Mouse (Mus musculus) layer of hippocampus, adult 8-10 months (tissue): ENCODE measurements at regions not wholly inside any gene's neighbourhood (a gene's known extent, or its start where the extent isn't known, plus 50 kb on each side); places are given as distances from the start of the nearest gene placed in this dataset.
"Not testable (repeated sequence)": the region's sequence is repeated elsewhere in the genome, so short reads cannot be mapped to it uniquely, and the experiment has no call there.

ENCODE experiments used
- DNase-seq, 2 experiments: peaks; one replicate each; pipeline ENCODE4 v3.0.0; 2022; ENCODE audit warnings: low spot score in 2 of 2

DNA sequence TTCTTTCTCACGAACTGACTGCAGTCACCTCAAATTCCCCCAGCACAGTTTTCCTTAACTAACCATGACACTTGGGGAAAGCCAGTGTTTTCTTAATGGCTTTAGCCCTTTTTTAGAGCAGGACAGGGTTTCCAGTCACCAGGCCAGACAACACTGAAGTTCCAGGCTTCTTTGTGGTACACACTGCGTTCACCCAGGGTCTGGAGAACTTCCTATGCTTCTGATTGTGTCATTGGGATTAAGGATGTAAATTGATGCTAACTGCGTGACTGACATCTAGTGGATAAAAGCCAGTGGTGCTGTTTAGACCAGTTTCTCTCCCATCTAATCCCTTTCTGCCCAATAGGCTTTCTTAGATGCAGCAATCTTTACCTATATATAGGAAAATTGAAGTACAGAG is 265.2 kb upstream of the Nr5a2 start:
- DNase-seq = peak; percentile 22 to 24

DNA sequence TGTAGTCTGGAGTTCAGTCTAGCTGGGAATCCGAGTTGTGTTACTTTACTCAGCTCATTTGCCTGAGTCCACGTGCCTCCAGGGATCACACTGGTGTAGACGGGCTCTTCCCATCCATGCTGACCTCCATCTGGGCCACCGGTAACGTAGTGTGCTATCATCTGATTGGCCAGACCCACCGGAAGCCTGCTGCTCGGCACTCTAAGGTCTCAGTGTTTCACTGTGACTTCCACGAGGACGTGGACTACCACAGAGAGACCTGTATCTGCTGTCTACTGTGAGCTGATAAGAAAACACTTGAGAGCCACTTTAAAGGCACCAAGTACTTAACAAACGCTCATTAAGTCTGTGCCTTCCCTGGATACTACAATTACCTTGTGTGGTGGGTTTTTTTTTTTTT is 262.8 kb upstream of the Nr5a2 start:
- DNase-seq = no peak

DNA sequence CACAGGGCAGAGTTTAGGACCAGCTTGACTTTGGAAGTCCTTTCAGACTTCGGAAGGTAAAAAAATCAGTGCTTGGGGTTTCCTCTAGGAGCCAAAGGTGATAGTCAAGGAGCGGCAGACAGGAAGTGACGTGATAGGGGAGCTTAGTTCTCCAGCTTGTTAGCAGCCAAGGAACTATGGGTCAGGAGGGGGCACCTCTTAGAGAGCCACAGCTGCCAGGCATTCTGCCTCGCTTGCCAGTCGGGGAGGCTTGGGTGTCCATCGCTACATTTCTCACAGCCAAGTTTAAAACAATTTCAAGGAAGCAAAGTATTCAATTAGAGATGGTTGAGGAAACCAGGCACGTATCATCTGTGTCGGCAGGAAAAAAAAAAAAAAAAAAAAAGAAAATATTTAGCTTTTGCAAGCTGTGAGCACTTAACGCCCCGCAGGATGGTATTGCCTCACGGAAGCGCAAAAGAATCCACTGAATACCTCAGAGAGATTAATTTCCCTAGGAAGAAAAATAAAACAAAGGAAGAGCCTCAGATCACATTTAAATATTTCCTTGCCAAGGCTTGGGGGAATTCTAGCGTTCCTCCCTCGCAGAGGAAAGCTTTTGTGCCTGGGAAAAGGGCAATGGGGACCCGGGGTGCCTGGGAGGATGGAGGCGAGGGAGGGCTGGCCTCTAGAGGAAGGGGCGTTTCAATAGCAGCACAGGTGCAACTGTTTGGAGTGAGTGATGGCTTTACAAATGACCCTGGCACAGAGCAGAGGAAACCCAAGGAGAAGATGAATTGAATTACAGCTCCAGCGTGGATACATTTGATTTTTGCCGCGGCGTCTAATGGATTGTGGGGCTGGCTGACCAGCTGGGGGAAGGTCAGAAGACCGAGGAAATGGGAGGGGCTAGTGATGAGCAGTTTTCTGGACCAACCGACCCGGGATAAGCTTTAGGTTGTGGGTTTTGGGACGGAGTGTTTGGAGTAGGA is 261.1 kb upstream of the Nr5a2 start:
- DNase-seq = no peak

DNA sequence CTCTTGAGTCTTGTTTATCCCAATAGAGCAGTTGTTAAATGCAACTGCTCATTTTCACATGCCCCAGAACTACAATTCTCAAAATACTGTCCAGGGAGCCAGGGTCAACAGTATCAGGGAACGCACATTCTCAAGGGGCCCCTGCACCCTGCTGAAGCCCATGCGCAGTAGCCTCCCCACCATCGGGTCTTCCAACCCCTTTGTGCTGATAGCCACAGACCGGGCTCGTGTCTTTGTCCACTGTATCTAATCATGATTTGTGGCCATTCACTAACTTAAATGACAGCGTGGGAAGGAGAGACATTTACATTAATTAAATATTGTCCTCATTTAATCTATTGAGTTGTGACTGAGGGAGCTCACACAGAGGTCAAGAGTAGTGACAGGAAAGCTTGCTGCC is 260.0 kb upstream of the Nr5a2 start:
- DNase-seq = no peak

DNA sequence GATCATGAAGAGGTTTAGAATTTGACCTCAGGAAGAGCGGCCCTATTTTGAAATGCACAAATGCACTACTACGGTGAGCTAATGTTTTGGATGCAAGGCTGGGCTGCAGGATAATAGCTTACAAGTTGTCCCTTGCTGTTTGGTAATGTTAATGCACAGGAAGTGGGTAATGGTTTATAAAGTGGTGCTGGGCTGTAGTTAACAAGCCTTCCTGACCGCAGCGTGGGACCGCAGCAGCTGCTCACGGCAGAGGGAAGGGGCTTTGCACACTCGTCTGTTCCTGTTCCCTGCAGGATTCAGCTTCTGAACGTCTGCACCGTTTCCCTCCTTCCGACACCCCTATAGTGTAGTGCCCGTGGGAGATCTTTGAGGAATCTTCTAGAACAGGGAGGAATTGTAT is 258.4 kb upstream of the Nr5a2 start:
- no peak for DNase-seq

DNA sequence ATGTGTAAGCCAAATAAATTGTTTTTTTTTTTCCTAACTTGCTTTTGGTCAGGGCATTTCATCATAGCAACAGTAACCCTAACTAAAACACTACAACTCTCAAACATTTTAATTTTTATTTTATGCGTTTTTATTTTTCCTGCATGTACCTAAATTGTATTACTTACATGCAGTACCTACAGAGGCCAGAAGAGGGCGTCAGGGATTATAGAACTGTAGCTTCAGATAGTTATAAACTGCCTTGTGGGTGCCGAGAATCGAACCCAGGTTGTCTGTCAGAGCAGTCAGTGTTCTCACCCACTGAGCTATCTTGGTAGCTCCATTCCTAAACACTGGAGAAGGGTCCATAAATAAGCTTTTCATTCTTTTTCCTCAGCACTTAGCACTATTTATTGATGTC is 257.8 kb upstream of the Nr5a2 start:
- DNase-seq = no peak

DNA sequence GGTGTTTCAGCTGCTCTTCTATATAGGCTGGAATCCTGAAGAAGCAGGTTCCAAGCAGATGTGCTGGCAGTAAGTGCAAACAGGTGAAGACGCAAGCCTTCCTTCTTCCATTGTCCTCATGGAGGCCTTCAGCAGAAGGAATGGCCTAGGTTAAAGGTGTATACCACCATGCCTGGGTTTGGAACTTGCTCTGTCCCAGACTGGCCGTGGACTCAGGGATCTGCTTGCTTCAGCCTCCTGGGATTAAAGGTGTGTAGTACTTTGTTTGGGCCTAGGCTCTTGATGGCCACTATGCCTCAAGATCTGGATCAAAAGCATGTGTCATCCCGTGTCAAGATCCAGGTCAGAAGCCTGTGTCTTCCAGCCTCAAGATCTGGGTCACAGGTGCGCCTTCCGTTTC is 257.0 kb upstream of the Nr5a2 start:
- DNase-seq = no peak

DNA sequence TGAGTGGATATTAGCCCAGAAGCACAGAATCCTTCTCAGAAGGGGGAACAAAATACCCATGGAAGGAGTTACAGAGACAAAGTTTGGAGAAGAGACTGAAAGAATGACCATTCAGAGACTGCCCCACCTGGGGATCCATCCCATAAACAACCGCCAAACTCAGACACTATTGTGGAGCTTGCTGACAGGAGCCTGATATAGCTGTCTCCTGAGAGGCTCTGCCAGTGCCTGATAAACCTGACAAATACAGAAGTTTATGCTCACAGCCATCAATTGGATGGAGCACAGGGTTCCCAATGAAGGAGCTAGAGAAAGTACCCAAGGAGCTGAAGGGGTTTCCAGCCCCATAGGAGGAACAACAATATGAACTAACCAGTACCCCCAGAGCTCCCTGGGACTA is 254.1 kb upstream of the Nr5a2 start:
- not testable (repeated sequence) for DNase-seq

DNA sequence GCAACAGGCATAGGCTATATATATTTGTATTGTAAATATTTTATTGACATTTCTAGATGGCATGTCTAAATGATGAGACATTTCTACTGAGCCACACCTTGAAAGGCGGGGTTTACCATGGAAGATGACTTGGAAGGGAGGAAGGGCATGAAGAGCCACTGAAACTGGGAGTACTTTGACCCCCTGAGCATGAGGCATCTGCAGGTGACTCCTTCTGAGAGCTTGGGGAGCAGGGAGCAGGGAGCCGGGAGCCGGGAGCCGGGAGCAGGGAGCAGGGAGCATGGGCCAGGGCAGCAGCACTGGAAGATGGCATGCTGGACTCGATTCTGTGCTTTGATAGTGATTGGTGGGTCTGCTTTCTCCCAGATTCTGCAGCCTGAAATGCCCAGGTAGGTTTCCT is 253.5 kb upstream of the Nr5a2 start:
- no peak for DNase-seq

DNA sequence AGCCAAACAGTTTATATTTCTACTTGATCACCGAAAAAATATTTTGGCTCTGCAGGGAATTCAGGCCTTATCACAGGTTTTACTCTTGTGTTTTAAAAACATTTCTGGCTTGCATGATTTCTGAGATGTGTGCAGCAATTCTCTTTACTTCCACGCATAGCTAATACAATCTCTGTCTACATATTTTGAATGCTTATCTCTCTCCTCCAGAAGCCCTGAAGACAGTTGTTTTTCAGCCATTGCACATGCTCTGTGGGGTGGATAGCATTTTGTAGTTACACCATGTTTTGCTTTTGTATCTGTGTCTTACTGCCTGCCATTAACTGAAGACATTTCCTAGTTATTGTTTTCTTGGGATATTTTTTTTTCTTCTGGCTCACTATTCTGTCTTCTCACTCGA is 252.6 kb upstream of the Nr5a2 start:
- DNase-seq = no peak

DNA sequence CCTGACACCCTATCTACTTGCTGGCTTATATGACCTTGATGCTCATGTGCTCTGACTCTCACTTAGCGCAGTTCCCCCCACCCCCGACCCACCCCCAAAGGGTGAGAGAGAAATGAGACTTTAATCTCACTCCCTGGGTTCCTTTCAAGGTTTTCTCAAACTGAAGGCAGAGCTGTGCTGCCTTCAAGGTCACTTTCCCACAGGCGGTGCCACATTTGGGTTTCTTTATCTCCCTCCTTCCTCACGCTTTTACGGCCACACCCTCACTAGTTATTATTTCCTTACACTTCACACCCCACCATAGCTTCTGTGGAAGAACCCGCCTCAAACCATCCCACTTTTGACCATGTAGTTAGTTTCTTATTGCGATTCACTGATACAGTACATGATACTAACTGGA is 244.1 kb upstream of the Nr5a2 start:
- no peak for DNase-seq

DNA sequence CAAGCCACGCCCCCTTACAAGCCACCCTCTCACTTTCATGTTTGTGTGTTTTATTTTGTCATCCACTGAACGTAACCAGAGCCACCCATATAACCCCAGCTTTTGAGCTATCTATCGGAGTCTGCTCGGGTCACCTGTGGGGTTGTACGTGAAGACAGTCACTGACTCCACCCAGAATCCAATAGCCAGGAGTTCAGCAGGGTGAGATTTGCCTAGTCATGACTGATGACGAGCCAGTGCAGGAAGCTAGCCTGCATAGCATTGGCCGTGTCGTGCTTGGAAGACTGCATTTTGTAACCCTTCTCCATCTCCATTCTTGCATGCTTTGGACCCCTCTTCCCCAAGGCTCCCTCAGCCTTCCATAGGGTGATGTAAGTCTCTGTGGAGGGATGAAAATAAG is 243.3 kb upstream of the Nr5a2 start:
- DNase-seq = no peak

DNA sequence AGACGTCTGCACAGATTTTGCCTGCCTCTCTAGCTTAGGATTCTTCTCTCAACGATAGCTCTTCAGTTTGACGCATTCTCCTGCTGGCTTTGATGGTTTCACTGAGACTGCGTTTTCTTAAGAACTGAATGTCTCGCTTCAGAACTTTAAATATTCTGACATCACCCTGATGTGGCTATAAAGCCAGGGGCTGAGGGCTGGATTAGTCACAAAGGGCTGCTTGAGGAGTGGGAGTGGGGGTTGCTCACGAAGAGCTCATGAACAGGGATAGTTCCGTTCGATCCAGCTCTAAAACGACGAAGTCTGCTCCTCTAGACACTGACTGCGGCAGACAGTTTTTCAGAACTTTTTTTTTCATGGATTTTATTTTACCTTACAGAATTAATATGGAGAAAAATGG is 240.7 kb upstream of the Nr5a2 start:
- no peak for DNase-seq

DNA sequence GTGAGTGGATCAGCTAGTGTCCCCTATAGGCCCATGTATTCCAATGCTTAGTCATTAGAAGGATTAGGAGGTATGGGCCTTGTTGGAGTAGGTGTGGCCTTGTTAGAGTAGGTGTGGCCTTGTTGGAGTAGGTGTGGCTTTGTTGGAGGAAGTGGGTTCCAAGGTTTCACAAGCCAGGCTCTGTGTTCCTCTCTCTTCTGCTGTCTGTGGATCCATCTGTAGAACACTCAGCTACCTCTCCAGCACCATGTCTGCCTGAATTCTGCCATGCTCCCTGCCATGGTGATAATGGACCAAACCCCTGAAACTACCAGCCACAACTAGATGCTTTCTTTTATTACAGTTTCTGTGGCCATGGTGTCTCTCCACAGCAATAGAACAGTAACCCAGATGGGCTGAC is 235.7 kb upstream of the Nr5a2 start:
- DNase-seq = no peak

DNA sequence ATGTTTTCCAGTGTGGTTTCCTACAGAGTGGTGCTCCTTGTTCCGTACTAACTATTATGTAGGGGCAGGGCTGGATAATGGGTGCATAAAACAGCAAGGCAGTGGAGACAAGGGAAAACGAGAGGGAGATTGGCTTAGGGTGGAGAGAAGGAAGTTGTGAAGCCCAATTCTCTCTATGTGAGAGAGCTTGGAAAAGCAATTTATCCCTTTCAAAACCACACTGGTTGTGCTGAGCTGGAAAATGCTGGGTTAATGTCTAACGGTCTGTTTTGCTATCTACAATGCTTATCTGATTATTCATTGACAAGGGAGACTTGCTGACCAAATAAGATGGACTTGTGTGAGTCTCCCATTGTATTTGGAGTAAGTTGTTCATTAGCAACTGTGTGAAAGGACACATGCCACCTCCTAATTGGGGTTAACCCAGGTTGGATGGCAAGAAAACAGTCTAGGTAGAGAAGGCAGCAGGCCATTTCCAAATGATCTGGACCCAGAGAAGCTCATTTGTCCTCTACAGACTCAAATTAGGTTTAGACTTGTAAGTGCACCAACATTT is 234.9 kb upstream of the Nr5a2 start:
- DNase-seq = no peak

DNA sequence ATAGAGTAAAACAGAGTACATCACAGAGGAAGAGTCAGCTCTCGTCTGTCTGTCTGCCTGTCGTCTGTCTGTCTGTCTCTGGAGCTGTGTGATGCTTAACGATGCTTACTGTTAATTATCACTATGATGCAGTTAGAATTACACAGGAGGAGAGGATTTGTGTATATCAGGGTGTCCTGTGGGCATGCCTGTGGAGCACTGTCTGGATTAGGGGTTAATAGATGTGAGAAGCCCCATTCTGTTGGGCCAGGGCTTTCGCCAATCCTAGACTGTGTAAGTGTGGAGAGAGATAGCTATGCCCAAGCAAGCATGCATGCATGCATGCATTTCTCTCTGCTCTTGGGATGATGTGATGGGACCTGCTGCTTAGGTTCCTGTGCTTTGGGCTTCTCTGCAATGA is 218.0 kb upstream of the Nr5a2 start:
- DNase-seq = no peak

DNA sequence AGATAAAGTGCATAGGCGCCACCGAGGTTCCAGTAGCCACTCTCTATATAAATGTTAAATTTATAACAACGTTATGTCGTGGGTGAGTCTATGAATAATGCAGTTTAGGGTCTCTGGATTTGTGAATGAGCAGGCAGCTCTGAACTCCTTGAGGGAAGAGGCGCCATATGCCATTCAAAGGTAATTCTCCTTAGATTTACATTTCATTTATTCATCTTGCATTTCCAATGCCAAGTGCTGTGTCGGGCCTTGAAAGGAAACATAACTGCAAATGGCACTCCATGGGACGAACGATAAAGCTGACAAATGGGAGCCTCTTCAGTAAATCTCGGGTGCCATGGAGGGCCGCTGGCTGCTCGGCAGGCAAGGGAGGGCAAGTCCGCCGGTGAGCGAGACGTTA is 216.4 kb upstream of the Nr5a2 start:
- DNase-seq = no peak

DNA sequence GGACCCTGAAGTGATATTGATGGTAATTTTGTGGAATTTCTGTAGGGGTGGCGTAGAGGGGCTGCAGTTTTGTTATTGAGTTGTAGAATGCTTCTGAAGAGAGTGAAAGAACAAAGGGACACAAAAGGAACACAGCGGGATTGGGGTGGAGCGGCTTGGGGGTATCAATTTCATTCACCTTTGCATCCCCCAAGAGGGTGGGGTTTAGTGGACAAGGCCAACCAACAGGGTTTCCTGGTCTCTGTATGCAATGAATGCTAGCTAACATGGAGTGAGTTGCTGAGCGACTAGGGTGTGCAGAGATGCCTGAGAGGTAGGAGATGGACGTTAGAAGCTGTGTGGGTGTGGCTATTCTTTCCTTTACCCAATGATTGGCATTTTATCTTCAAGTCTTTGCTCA is 213.8 kb upstream of the Nr5a2 start:
- no peak for DNase-seq

DNA sequence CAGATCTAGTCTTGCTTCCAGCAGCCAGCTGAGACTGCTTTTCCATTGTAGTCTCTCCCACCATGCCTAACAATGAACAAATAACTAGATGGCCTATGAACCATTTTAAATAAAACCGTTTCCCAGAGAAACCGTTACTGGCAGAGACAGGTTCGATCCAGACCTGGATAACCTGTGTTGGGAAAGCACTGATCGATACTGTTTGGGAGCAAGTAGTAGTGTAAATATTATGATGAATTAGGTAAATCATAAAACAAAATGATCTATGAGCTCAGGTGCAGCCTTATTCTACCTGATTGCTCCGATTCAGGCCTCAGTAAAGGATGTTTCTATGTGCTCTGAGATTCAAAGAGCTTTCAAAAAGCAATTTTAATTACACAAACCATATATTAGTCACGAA is 211.9 kb upstream of the Nr5a2 start:
- DNase-seq = no peak

DNA sequence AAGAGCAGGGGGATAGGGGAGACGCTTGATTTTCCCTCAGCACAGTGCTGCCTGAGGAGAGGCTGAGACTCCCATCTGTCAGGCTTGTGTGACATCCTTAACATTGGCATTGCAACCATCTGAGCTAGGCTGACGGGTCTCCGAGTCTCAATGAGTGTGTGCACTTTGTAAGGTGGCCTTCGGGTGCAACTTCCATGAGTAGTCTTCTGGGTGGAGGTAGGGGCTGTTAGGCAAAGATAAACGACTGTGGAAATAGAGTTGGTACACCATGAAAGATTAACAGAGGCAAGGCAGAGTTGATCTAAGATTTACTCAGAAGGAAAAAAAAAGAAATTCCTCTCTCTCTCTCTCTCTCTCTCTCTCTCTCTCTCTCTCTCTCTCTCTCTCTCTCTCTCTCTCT is 211.2 kb upstream of the Nr5a2 start:
- DNase-seq = no peak

DNA sequence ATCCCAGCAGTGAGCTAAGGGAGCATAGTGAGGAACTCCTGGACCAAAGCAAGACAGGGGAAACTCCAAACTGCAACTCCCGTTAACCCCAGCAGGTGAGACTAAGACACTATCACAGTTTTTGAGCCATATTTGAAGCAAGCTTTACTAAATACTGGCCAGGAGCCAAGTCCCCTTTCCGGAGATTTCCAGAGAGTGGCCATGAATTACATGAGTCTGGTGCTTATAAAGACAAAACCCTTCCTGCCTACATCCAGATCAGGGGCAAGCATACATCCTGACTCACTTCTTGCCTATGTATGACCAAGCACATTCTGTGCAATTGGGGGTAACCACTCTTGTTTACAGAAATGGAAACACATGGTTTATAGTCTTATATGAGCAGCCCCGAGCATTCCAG is 187.6 kb upstream of the Nr5a2 start:
- DNase-seq = no peak

DNA sequence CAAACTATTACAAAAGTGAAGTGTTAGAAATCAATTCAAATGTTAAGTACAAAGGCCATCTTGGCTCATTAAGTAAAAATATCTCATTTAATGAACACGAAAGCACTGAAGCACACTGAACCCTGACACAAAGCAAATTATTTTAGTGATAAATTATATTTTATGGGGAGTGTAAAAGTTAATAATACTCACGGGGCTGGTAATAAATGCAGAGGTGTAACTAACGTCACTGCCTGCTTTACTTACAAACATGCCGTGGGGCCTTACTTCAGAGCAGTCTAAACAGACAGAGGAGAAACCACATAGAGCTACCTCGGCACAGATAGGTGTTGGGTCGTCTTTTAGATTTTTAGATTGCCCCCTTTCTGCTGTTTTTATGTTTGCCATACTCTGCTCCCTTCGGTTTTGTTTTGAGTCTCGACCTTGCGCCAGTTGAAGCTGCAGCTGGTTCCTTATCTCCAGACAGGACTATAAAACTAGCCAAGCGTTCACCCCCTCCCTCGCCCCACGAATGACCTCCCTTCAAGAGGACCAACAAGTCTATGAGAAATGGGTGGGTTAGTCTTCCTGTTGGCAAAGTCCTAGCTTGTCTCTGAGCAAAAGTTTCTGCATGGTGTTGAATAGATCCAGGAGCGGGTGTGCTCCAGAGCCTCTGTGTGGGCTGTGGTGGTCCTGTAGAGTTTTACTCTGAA is 181.8 kb upstream of the Nr5a2 start:
- no peak for DNase-seq

DNA sequence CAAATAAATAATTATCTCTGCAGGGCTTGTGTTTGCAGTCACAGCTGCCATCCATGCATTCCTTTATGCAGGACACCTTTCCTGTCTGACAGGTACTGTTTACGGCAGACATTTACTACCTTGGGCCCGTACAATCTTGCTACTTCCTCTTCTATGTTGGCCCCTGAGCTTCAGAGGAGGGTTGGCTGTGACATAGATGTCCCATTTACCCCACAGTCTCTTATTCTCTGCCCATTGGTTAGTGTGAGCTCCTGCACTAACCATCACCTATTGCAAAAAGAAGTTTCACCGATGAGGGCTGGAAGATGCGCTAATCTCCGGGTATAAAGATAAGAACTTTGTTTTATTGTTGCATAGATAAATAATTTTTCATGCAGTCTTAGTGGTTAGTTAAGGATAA is 181.1 kb upstream of the Nr5a2 start:
- no peak for DNase-seq
